Mouse (Mus musculus) adrenal gland, adult 2 months (tissue): ENCODE measurements at regions not wholly inside any gene's neighbourhood (a gene's known extent, or its start where the extent isn't known, plus 50 kb on each side); places are given as distances from the start of the nearest gene placed in this dataset.

ENCODE experiments used
- DNase-seq: peaks from one replicate; pipeline ENCODE4 v3.0.0; 2021

- peak; percentile 69 for DNase-seq
Measured at GRCm38 (mm10) chr4:95105424-95105823, 53.4 kb upstream of the Jun start.

DNA sequence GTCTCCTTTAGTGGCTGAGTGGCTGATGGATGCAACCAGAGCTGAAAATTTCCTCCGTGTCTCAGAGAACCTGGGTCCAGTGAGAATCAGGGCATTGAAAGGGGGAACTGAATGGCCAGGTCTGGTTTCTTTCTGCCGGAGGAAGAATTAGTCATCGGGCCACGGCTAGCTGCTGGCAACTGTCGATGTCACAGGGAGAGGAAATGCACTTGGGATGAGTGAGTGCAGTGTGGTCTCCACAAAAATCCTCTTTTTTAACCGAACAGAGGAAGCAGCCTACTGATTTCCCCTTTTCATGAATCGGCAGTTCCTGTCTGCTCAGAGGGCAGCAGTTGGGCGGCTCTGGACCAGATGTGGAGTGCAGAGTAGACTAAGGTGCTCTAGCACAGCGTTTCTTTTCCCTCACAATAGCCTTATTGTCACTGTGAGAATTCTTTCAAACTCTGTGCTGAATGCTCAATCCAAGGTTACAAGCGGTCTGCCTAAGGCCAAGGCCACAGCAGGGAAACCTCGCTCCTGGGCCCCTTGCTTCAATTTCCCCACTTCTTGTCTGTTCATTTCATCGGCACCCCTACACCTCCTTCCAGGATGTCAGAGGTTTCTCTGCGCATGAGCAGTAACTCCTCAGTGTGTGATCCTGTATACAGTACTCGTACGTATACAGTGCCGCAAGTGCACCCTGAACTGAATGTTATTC lies 54.1 kb upstream of the Jun start:
- peak; percentile 75 for DNase-seq

DNA sequence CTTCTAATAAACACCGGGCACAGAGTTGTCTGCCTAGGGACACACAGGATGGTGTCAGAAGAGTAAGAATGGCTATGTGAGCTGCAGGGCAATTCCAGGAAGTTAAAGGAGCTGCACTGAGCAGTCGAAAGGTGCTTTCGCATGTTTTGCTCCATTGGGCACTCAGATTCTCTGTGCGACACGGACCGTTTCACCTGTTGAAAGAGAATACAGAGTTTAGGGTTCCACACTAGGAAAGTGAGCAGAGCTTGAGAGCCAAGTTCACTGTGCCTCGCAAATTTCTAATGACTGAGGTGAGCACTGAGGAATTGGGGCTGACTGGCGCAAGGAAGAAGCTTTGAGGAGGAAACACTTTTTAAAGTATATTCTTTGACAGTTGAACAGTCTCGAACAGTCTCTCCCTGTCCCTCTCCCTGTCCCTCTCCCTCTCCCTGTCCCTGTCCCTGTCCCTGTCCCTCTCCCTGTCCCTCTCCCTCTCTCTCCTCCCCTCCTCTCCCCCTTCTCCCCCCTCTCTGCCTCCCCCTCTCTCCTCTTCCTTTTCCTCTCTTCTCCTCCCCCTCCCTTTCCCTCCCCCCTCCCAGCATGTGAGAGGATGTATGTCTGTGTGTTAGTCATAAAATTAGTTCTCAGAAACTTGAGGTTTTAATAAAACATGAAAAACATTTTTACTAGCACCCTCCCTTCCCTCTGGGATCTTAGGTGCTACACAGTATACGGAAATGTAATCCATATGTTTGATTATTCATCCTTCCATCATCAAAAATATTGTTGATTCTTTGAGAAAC lies 55.1 kb upstream of the Jun start:
- DNase-seq = no peak

DNA sequence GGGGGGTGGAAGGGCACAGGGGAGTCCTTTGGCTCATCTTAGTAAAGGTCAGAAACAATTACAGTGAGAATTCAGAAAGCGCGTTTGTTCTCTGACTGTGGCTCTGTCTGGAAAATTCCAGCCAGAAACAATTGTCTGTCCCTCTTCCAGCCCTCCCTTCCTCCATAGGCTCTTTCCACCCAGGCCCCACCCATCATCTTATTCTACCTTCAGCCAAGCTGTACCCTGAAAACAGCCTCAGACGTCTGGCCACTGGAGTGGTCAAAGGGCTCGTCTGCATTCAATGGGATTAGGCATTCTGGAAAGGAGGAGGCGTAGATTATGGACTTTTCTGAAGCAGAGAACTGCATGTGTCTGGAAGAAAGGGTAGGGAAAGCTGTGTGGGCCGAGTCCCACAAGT lies 56.8 kb upstream of the Jun start:
- no peak for DNase-seq

DNA sequence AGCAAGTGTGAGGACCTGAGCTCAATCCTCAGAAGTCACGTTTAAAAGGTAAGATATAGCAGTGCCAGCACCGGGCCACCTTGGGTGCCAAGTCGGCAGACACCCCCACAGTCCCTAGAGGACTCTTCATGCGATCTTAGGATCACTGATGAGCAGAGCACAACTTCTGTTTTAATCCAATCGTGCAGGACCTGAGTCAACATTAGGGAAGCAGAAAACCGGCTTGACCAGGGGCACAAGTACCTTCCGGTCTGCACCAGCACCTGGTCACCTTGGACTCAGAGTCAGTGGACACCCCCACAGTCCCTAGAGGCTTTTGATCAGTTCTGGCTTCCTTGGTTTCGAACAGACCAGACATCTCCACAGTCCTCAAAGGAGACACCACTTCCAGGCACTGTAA lies 58.8 kb upstream of the Jun start:
- DNase-seq = no peak

- no peak for DNase-seq
Measured at GRCm38 (mm10) chr4:95117158-95117681, 65.2 kb upstream of the Jun start.

DNA sequence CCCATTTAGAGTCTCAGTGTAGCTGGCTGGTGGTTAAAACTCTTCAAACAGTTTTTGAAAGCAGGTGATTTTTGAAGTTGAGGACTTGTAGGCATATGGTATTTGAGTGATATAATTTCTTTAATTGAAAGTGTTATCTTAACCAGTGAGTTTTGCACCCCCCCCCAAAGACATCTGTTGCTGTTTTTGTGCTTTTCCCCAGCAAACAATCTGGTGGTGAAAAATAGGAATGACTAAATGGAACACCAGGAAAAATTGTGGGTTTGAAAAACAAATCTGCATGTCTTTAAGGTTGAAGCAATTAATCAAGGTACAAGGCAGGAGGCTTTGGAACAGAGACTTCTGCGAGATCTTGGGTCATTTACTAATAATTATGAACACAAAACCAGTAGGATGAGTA lies 68.9 kb upstream of the Jun start:
- no peak for DNase-seq

GRCm38 (mm10) chr4:95125346-95125745 lies 73.3 kb upstream of the Jun start:
- no peak for DNase-seq

DNA sequence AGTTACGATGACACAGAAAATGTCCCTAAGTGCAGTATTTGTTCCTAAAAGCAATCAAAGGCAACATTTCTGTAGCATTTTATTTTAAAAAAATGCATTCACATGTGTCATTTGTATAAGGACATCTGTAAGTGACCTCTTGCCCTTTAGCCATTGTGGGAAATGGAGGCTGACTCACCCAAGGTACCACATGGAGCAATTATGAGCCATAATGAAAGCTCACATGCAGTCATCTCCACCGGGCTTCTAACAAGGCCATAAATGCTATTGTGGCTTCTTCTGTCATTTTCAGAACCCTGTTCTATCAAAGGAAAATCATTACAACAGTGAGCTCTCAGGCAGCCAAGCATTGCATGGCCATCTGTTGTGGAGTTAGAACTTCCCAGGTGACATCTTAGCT lies 75.9 kb upstream of the Jun start:
- DNase-seq = no peak

DNA sequence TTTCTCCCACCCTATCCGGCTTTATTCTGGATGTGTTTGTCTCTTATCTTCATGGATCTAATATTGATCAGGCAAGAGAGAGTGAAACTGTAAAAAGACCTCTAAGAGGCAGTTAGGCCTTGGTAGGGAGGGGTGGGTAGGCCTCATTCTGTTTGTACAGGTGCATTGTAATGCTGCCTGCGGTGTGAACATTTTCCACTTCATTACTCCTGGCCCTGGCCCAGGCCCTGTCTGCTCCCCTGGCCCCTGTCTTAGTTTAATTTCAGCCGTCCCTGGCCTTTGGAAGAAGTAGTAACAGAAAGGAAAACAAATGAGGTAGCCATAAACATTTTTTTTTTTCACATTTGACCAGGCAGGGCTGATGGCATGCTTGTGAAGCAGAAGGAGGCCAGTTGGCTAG lies 81.8 kb upstream of the Jun start:
- no peak for DNase-seq

DNA sequence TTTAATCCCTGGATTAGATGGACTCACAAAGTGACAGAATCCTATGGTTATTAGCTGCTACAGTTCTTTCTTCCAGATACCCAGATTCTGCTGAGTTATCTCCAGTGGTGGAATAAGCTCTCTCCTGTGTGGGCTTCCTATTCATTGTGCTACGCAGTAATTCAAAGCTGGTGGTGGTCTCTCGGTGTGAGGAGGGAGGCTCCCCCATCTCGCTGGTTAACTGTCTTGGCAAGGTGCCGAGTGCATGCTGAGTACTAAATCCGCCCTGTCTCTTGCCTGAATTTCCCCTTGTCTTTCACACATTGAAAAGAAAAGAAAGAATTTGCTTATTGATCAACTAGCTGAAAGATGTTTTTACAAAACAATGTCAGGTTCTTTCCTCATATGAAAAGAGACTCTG lies 82.6 kb upstream of the Jun start:
- no peak for DNase-seq

DNA sequence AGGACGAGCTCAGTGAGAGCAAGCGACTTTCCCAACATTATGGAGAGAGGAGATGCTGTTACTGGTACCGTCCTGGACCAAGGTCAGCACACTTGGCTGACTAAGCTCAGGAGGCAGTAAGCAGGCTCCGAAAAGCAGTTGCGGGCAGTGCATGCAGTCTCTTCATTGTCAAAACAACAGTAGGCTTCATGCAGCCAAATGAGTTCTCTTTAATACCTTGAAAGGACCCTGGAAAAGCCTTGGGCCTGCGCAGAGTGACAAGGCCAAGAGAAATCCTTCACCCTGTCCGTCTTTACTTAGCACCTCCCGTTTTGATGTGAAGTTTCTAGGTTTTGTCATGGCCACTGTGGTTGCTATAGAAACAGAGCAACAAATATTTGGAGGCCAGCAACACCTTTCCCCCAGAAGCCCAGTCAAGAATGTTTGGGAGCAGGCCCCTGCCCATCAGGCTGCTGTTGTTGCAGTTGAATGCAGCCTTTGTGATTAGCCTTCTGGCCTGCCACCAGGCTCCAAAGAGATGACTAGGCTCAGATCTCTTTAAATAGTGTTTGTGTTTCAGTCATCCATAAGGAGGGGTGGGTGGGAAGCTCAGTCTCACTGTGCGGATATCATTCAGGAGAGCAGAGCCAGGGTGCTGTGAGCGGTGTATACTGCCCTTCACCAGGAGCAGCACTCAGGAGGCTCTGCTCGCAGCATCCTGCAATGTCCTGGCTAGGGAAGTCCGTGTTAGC lies 85.6 kb upstream of the Jun start:
- peak; percentile 60 for DNase-seq

DNA sequence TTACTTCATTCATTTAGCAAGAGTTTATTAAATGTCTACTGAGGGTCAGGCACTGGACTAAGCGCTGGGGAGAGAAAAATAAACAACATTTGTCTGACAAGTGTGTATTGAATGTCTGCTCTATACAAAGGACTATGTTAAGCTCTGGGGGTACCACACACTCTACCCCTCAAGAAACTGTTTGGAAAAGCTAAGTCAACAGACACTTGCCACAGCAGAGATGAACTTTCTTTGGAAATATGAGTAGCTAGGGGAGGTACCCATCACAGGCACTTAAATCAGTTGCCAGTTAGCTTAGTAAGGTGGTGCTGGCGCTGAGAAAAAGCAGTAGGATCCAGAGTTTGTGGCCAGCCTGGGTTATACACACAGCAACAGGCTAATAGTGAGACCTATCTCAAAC lies 86.7 kb upstream of the Jun start:
- no peak for DNase-seq

GRCm38 (mm10) chr4:95141253-95141652 lies 89.2 kb upstream of the Jun start:
- DNase-seq = no peak

GRCm38 (mm10) chr4:95143130-95143529 lies 91.1 kb upstream of the Jun start:
- no peak for DNase-seq

- DNase-seq = no peak
Measured at GRCm38 (mm10) chr4:95143668-95144067, 91.6 kb upstream of the Jun start.

DNA sequence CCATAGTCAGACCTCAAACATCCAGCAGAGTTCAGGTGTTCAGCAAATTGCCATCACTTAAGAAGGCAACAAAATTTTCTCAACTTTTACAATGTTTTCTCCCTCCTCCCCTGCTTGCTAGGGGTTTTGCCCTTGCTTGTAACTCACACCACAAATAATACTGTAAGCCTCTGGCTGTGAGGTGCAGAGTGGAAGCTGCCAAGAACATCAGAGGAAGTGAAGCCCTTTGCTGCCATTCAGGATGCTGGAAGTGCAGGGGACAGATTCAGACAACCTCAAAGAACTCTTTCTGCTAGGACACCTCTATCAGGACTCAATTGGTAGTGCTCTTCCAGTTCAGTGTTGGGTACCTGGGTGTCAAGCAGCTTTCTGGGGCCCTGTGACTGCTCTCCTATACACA lies 92.4 kb upstream of the Jun start:
- no peak for DNase-seq

GRCm38 (mm10) chr4:95146268-95146667 lies 94.2 kb upstream of the Jun start:
- no peak for DNase-seq

DNA sequence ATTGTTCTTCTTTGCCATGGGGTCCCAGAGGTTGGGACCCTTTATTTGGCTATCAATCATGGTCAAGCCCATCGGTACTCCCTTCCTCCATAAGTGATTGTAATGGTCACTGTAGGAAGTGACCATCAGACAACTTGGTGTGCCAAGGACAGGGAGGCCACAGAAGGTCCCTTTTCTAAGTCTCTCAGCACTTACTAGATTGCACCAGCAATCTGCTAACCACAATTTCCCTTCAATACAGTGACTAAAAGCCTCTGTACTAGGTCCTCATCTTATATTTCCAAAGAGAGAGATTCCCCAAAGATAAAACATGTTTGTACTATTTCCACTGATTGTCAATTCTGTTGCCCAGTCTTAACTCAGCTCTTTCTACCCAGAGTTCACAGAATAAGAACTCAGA lies 96.6 kb upstream of the Jun start:
- DNase-seq = no peak

DNA sequence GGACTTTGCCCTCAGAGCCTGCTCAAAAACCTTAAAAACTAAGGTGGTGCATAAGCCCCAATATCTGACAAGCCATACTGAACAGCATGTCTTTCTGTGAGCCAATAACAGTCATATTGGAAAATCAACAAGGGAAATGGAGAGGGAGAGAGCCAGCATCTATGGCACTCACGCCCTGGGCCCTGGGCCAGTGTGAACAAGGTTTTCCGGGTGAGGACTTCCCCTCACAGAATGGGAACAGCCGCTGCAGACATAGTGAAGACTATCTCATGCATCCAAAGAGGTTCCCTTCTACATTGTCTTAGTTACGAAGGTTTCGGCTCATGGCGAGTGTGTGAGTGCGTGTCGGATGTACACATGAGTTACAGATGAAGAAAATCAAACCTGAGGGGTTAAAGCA lies 99.7 kb upstream of the Jun start:
- DNase-seq = no peak

DNA sequence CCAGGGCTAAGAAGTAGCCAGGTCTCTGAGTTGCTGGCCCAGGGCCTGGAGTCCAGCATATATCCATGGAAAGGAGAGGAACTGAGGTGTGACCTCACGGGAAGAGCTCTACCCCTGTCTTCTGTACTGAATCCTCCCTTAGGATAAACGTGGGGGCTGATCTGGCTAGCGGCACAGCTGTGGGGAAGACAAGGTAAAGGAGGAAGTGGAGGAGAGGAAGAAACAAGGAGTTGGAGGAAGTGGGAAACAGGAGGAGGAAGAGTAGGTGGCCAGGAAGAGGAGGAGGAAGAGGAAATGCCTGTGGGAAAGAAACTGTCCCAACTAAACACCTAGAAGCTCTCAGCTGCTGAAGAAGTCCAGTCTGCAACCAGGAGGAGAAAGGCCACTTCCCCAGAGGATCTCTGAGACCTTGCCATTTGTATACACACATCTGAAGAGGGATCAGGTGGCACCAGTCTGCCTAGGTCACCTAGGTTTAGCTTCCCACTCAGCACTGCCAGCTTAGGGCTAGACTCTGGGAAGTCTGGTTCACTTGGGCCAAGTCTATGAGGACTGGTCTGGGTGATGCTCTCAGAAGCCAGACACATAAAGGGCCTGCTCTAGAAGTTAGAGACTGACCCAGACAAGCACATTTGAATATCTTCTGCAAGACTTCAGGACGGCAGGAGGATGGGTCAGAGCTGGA lies 100.6 kb upstream of the Jun start:
- no peak for DNase-seq

DNA sequence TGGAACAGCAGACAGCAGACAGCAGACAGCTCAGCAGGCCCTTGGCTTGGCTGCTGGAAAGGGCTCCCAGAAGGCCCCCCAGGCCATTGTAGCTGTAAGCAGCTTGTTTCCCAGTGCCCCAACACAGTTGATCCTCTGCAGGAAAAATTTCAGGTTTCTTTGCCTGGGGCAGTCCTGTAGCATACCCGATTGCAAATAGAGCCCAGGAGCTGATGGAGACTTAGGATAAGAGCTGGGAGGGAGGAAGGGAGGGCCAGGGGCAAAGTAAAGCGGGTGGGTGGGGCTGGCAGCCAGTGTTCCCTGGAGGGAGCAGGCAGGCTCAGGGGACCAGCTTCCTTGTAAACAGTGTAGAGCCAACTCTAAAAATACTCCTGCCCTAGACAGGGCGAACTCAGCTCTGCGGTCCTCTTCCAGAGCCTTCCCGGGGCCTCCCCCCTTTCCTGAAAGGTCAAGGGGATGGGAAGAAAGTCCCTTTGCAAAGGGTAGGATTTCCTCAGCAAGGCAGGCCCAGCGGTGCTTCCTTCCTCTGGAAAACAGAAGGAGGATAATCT lies 101.8 kb upstream of the Jun start:
- peak; percentile 84 for DNase-seq
